Mouse (Mus musculus) MEL (cell line): ENCODE results near the gene Osbpl5. TPM values are rescaled to one million over a fixed set of nuclear protein-coding genes. Genes with fewer than 3 reads are reported as not detected.

Experiments used
- DNase-seq: peaks from one replicate; pipeline ENCODE4 v3.0.0; 2011; ENCODE audit warnings: low read depth, low spot score
- H3K27ac ChIP-seq: 2 replicates; pipeline ENCODE4 v1.5.1; 2012; ENCODE audit warnings: low read depth, mild to moderate bottlenecking, control low read depth, low read length, moderate library complexity; ENCODE audit not compliant: control insufficient read depth
- H3K27me3 ChIP-seq, 2 experiments: fragments of 150-350 bp in 1 of 2; sonication (generic) in 1 of 2; 2 replicates each; pipeline ENCODE4 v1.6.1; 2012; ENCODE audit warnings: low read length in 2 of 2, mild to moderate bottlenecking in 2 of 2, improper control_type of control experiment in 1 of 2, moderate library complexity in 1 of 2; ENCODE audit not compliant: insufficient read depth in 2 of 2, control insufficient read depth in 1 of 2
- H3K36me3 ChIP-seq, 2 experiments: 2 replicates each; pipeline ENCODE4 v1.6.1; 2012 to 2014; ENCODE audit warnings: low read length in 2 of 2, improper control_type of control experiment in 1 of 2, inconsistent platforms in 1 of 2, mild to moderate bottlenecking in 1 of 2; ENCODE audit not compliant: insufficient read depth in 2 of 2, control insufficient read depth in 1 of 2
- H3K4me1 ChIP-seq, 2 experiments: fragments of 150-350 bp in 1 of 2; sonication (generic) in 1 of 2; 2 replicates each; pipeline ENCODE4 v1.6.1; 2012; ENCODE audit warnings: low read length in 2 of 2, improper control_type of control experiment in 1 of 2, mild to moderate bottlenecking in 1 of 2; ENCODE audit not compliant: insufficient read depth in 2 of 2, control insufficient read depth in 1 of 2
- H3K4me3 ChIP-seq, 2 experiments: fragments of 150-350 bp in 1 of 2; sonication (generic) in 1 of 2; 2 replicates each; pipeline ENCODE4 v1.5.1; 2012; ENCODE audit warnings: low read depth in 2 of 2, low read length in 2 of 2, mild to moderate bottlenecking in 2 of 2, moderate library complexity in 2 of 2, control low read depth in 1 of 2, improper control_type of control experiment in 1 of 2; ENCODE audit not compliant: control insufficient read depth in 1 of 2, insufficient read depth in 1 of 2
- H3K79me2 ChIP-seq: 2 replicates; pipeline ENCODE4 v1.6.1; 2012; ENCODE audit warnings: mild to moderate bottlenecking, low read length, moderate library complexity; ENCODE audit not compliant: control insufficient read depth, poor library complexity, insufficient read depth
- H3K9ac ChIP-seq: 2 replicates; pipeline ENCODE4 v1.6.1; 2012; ENCODE audit warnings: low read depth, mild to moderate bottlenecking, control low read depth, low read length, moderate library complexity; ENCODE audit not compliant: control insufficient read depth, poor library complexity, severe bottlenecking
- H3K9me3 ChIP-seq: fragments of 150-350 bp; sonication (generic); replicated peaks from 2 replicates; pipeline ENCODE4 v1.6.1; 2012; ENCODE audit warnings: mild to moderate bottlenecking, low read length, improper control_type of control experiment, moderate library complexity; ENCODE audit not compliant: insufficient read depth
- BHLHE40 ChIP-seq: IDR thresholded peaks from 2 replicates; pipeline ENCODE4 v1.6.1; 2012; ENCODE audit warnings: low read depth, mild to moderate bottlenecking, inconsistent platforms, low read length, improper control_type of control experiment, borderline replicate concordance
- CHD1 ChIP-seq: IDR thresholded peaks from 2 replicates; pipeline ENCODE4 v1.6.1; 2012; ENCODE audit warnings: low read depth, mild to moderate bottlenecking, inconsistent platforms, low read length, improper control_type of control experiment
- E2F4 ChIP-seq: IDR thresholded peaks from 2 replicates; pipeline ENCODE4 v1.6.1; 2011; ENCODE audit warnings: low read depth, low read length, improper control_type of control experiment, borderline replicate concordance
- ELF1 ChIP-seq: IDR thresholded peaks from 2 replicates; pipeline ENCODE4 v1.6.1; 2014; ENCODE audit warnings: low read depth, mild to moderate bottlenecking, inconsistent platforms, low read length, improper control_type of control experiment, moderate library complexity
- EP300 ChIP-seq, 2 experiments: IDR thresholded peaks; 2 replicates each; pipeline ENCODE4 v1.6.1; 2011; ENCODE audit warnings: improper control_type of control experiment in 2 of 2, low read length in 2 of 2, low read depth in 1 of 2, mild to moderate bottlenecking in 1 of 2
- ETS1 ChIP-seq: IDR thresholded peaks from 2 replicates; pipeline ENCODE4 v1.6.1; 2012; ENCODE audit warnings: low read depth, mild to moderate bottlenecking, inconsistent platforms, low read length, improper control_type of control experiment, moderate library complexity
- GABPA ChIP-seq: IDR thresholded peaks from 2 replicates; pipeline ENCODE4 v1.6.1; 2012; ENCODE audit warnings: low read depth, mild to moderate bottlenecking, inconsistent platforms, low read length, improper control_type of control experiment, moderate library complexity
- GATA1 ChIP-seq: IDR thresholded peaks from 2 replicates; pipeline ENCODE4 v1.6.1; 2011; ENCODE audit warnings: low read depth, low read length, improper control_type of control experiment
- JUND ChIP-seq: IDR thresholded peaks from 2 replicates; pipeline ENCODE4 v1.6.1; 2011; ENCODE audit warnings: low read depth, mild to moderate bottlenecking, improper control_type of control experiment, low read length
- MAX ChIP-seq: IDR thresholded peaks from 2 replicates; pipeline ENCODE4 v1.6.1; 2011; ENCODE audit warnings: low read length, improper control_type of control experiment
- MEF2A ChIP-seq: IDR thresholded peaks from 2 replicates; pipeline ENCODE4 v1.6.1; 2014; ENCODE audit warnings: low read depth, mild to moderate bottlenecking, inconsistent platforms, low read length, improper control_type of control experiment; ENCODE audit not compliant: poor library complexity, insufficient replicate concordance, severe bottlenecking; ENCODE audit errors: extremely low read depth
- MXI1 ChIP-seq: IDR thresholded peaks from 2 replicates; pipeline ENCODE4 v1.6.1; 2011; ENCODE audit warnings: mild to moderate bottlenecking, low read depth, low read length, improper control_type of control experiment
- NRF1 ChIP-seq: IDR thresholded peaks from 2 replicates; pipeline ENCODE4 v1.6.1; 2014; ENCODE audit warnings: low read depth, mild to moderate bottlenecking, inconsistent platforms, low read length, improper control_type of control experiment, moderate library complexity; ENCODE audit not compliant: poor library complexity, insufficient read depth, severe bottlenecking
- POLR2AphosphoS5 ChIP-seq: IDR thresholded peaks from 2 replicates; pipeline ENCODE4 v1.6.1; 2012; ENCODE audit warnings: low read depth, borderline replicate concordance, mild to moderate bottlenecking, inconsistent platforms, low read length, moderate library complexity, mixed read lengths
- RCOR1 ChIP-seq: IDR thresholded peaks from 2 replicates; pipeline ENCODE4 v1.6.1; 2012; ENCODE audit warnings: low read depth, mild to moderate bottlenecking, inconsistent platforms, low read length, improper control_type of control experiment
- SMC3 ChIP-seq: IDR thresholded peaks from 2 replicates; pipeline ENCODE4 v1.6.1; 2011; ENCODE audit warnings: low read depth, low read length, improper control_type of control experiment
- TBP ChIP-seq: IDR thresholded peaks from 2 replicates; pipeline ENCODE4 v1.8.0; 2011; ENCODE audit warnings: low read depth, low read length, improper control_type of control experiment
- USF1 ChIP-seq: IDR thresholded peaks from 2 replicates; pipeline ENCODE4 v1.6.1; 2014; ENCODE audit warnings: low read depth, mild to moderate bottlenecking, inconsistent platforms, low read length, improper control_type of control experiment, moderate library complexity
- USF2 ChIP-seq, 2 experiments: IDR thresholded peaks; 2 replicates each; pipeline ENCODE4 v1.6.1; 2011 to 2012; ENCODE audit warnings: improper control_type of control experiment in 2 of 2, low read length in 2 of 2, borderline replicate concordance in 1 of 2, inconsistent platforms in 1 of 2, low read depth in 1 of 2, mild to moderate bottlenecking in 1 of 2; ENCODE audit not compliant: insufficient read depth in 1 of 2
- ZKSCAN1 ChIP-seq: IDR thresholded peaks from 2 replicates; pipeline ENCODE4 v1.6.1; 2012; ENCODE audit warnings: low read depth, mild to moderate bottlenecking, inconsistent platforms, low read length, improper control_type of control experiment, moderate library complexity
- ZNF384 ChIP-seq: IDR thresholded peaks from 2 replicates; pipeline ENCODE4 v1.6.1; 2012; ENCODE audit warnings: low read depth, mild to moderate bottlenecking, inconsistent platforms, low read length, improper control_type of control experiment
- polyA plus RNA-seq, 2 experiments: library from polyadenylated mRNA; stranded (reverse) in 1 of 2; unstranded in 1 of 2; fragments of >175 nt in 1 of 2; fragments of >200 nt in 1 of 2; gene quantifications; 2 replicates each; pipeline versions ENCODE4 v1.2.1 to v1.2.4; 2012; ENCODE audit warnings: low replicate concordance in 2 of 2, low read depth in 1 of 2; ENCODE audit not compliant: insufficient read length in 2 of 2, insufficient read depth in 1 of 2, missing spikeins in 1 of 2
- total RNA-seq: library from RNA; depleted of rRNA; stranded (reverse); fragments of 300-350 nt; gene quantifications from 2 replicates; pipeline ENCODE4 v1.2.3, GENCODE M21; 2012

Osbpl5 gene
- total and polyA plus RNA-seq, 3 experiments: 0.27 to 0.50 TPM; not detected in 1

DNA sequence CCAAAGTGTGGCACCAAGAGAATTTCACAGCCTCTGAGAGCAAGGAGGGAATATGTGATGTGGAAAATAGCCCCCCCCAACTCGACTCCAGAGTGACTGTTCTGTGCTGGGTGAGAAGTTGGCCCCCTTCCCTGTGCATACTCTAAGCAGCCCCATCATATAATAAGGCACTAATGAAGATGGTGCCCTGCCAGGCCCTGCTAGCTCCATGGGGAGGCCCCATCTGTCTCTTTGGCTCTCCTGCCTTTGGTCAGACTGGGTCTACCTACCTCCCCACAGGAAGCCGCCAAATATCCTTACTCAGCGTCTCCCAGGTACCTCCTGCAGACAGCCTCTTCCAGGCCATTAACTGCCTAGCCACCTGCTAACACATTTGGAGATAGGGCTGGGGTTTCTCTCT lies 2.2 kb upstream of the Osbpl5 start:
- DNase-seq: no peak
- H3K27me3 ChIP-seq: no peaks in the 10 kb centered on the region; a peak in 1 of 4 replicates
- peaks cover 2 to 24% of the 10 kb centered on the region in 2 experiments; a peak in 3 of 4 replicates for H3K4me1 ChIP-seq
- no peak overlapping the region for H3K9ac ChIP-seq
- H3K36me3 ChIP-seq: peaks cover 0 to 12% of the 10 kb centered on the region in 2 experiments; a peak in 2 of 4 replicates
- H3K4me3 ChIP-seq: no peak overlapping the region
- no peak overlapping the region for H3K27ac ChIP-seq
- no peaks in the 10 kb centered on the region; the same call in 1 of the 2 replicates for H3K79me2 ChIP-seq
- H3K9me3 ChIP-seq: no peaks in the 10 kb centered on the region
- TF ChIP-seq JUND (no peak), E2F4 (no peak), ZNF384 (no peak), MEF2A (no peak), MXI1 (no peak), POLR2AphosphoS5 (no peak), TBP (no peak), BHLHE40 (no peak), GABPA (no peak), CHD1 (no peak), ETS1 (no peak), ELF1 (no peak), GATA1 (no peak), ZKSCAN1 (no peak), USF2 (IDR thresholded peaks at IDR 0.05; ENCODE audit: borderline replicate concordance in 1 of 2, insufficient read depth in 1 of 2, low read depth in 1 of 2, low read length in 2 of 2) (no peak), NRF1 (no peak), MAX (no peak), RCOR1 (no peak), SMC3 (no peak)

- H3K27ac ChIP-seq: no peak overlapping the region; the same call in 1 of the 2 replicates
- peaks cover 0 to 12% of the 10 kb centered on the region in 2 experiments; a peak in 2 of 4 replicates for H3K36me3 ChIP-seq
- peak overlapping the region; percentile 53 for H3K9ac ChIP-seq
- peak; percentile 37 for DNase-seq
- no peaks in the 10 kb centered on the region for H3K9me3 ChIP-seq
- peaks cover 2 to 24% of the 10 kb centered on the region in 2 experiments; a peak in 3 of 4 replicates for H3K4me1 ChIP-seq
- H3K27me3 ChIP-seq: no peaks in the 10 kb centered on the region; a peak in 1 of 4 replicates
- TF ChIP-seq CHD1: no peak
- TF ChIP-seq ELF1: no peak
- TF ChIP-seq EP300 (IDR thresholded peaks at IDR 0.05; ENCODE audit: low read depth in 1 of 2, low read length in 2 of 2): no peak
- TF ChIP-seq USF1: no peak
- peak; percentile 18; the same call in 1 of the 2 replicates for TF ChIP-seq GATA1
- peak overlapping the region; percentile 22 to 47; a peak in 3 of 4 replicates for H3K4me3 ChIP-seq
- no peaks in the 10 kb centered on the region; the same call in 1 of the 2 replicates for H3K79me2 ChIP-seq
Measured at GRCm38 (mm10) chr7:143757696-143758095, 911 bp upstream of the Osbpl5 start.
